Mouse (Mus musculus): ENCODE results near the gene Nmu. TPM values are rescaled to one million over a fixed set of nuclear protein-coding genes. Genes with fewer than 3 reads are reported as not detected.

Gene Nmu
- polyA plus RNA-seq (2012; rRNA removed): not detected in 2 replicates

DNA sequence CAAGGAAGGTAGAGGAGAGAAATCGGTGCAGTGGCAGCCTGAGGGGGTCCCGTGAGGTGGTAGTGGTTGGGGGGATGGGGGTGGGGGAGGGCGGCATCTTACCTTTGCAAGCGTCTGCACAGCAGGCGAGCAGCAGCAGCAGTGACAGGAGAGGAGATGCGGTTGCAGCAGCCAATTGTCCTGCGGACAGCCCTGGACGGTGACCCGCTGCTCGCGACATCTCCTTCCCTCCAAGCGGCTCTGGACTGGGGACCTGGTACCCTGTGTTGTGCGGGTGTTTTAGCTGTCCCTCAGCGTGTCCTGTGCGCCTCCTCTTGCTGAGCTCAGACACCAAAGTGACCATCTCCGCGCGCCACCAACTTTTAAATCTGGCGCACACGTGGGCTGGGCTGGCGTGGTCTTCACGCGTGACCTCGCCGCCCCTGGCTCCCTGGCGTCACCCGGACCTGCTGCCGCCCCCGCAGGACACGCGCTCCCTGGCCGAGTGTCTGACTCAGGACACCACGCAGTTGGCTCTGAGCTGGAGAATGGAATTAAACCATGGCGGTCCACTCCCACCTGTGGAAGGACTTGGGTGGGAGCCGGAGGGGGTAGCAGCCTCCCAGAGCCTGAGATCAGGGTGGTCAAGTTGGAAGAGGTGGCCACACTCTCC is at the start of gene Nmu:
TSS of gene Nmu (minus strand) at position 336 of the 652 bp plus-strand sequence.

DNA sequence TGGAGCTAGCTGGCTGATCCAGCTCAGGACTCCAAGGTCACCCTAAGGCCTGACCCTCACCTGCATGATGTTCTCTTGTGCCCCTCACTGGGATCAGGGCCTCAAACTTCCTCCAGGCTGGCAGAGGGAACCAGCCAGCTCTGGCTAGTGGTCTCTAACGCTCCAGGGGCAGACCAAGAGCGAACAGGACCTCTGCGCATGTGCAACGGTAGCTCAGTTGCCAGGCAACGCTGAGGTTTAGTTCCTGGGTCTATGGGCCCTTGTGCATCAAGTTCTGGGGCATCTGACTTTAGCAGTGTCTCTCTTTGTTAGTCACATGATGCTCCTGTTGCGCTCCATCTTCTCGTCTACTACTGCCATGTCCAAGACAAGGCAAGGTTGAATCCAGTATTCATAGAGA is 32.6 kb downstream of the Nmu start, which contains the start of gene Pdcl2:
TSS of gene Pdcl2 (minus strand) at position 204 of the 400 bp plus-strand sequence.

DNA sequence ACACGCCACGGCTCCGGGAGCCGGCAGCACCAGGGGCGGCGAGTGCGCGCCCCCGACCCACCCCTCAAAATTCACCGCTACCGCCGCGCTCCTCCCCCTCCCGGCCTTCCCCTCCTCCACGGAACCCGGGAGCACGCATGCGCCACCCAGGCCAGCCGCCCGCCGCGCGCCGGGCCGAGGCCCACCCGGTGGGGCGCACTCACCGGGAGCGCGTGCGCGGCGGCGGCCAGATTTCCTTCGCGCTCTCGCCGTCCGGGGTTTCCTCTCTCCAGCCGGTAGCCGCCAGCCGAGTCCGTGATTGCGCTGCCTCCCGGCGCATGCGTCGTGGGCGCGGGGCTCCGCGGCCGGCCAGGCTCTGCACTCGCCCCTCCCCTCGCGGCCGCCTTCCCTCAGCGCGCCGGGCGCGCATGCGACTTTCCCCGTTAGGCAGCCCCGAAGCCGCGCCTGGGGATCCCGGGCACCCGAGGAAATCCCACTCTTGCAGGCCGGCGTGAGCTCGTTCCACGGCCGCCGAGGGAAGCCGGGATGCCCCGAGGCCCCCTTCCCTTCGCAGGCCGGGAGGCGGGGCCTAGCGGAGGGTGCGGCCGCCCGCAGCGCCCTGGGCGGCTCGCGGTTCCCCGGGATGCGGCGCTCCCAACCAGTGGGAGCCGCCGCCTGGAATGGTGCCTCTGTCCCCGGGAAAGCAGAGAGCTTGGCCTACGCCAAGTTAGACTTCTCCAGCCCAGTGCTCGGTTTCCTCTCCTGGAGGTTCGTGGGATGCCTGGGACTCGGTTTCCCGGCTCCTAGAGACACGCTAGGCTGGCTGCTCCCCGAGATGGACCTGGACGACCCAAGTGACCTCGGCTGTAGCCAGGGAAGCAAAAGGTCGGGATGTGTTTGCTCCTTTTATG is 58.9 kb downstream of the Nmu start, which contains the start of gene Clock:
TSS of gene Clock (minus strand) at position 341 of the 890 bp plus-strand sequence.

Other genes with a start within 250 kb of the Nmu start
- 13.7 and 14.1 TPM in 2 replicates for gene Srd5a3, start 223.5 kb downstream of the Nmu start, polyA plus RNA-seq (2012; rRNA removed)
- gene Tmem165, start 179.9 kb downstream of the Nmu start, polyA plus RNA-seq (2012; rRNA removed): 24.2 and 24.7 TPM in 2 replicates
- 2.7 TPM in 2 replicates for gene Clock, start 59.0 kb downstream of the Nmu start, polyA plus RNA-seq (2012; rRNA removed)
- not detected in 2 replicates for gene Pdcl2, start 32.6 kb downstream of the Nmu start, polyA plus RNA-seq (2012; rRNA removed)
- gene Gm7271, start 120.3 kb upstream of the Nmu start, polyA plus RNA-seq (2012; rRNA removed): not detected in 2 replicates
- 10.9 and 12.1 TPM in 2 replicates for gene Exoc1, start 165.5 kb upstream of the Nmu start, polyA plus RNA-seq (2012; rRNA removed)
- 2.3 and 2.4 TPM in 2 replicates for gene Cep135, start 224.9 kb upstream of the Nmu start, polyA plus RNA-seq (2012; rRNA removed)